Mouse (Mus musculus) right cerebral cortex, postnatal 36 days (tissue): Measurements from ENCODE around the gene Slc22a23.

Experiments
- DNase-seq, 2 experiments: peaks; one replicate each; pipeline ENCODE4 v3.0.0; 2022; ENCODE audit warnings: low spot score in 2 of 2, mixed read lengths in 1 of 2

Gene Slc22a23

GRCm38 (mm10) chr13:34269376-34269991 is 75.5 kb downstream of the Slc22a23 start:
- no peak for DNase-seq

- DNase-seq = no peak
Measured at GRCm38 (mm10) chr13:34266942-34267660, 77.9 kb downstream of the Slc22a23 start.

GRCm38 (mm10) chr13:34266067-34266466 is 78.9 kb downstream of the Slc22a23 start:
- DNase-seq = no peak

- no peak for DNase-seq
Measured at GRCm38 (mm10) chr13:34265576-34265975, 79.4 kb downstream of the Slc22a23 start.

GRCm38 (mm10) chr13:34265022-34265565 is 79.9 kb downstream of the Slc22a23 start:
- no peak for DNase-seq

- DNase-seq = no peak
Measured at GRCm38 (mm10) chr13:34264508-34264907, 80.5 kb downstream of the Slc22a23 start.

- DNase-seq = no peak
Measured at GRCm38 (mm10) chr13:34258765-34259164, 86.2 kb downstream of the Slc22a23 start.

- no peak for DNase-seq
Measured at GRCm38 (mm10) chr13:34257177-34257576, 87.8 kb downstream of the Slc22a23 start.

- no peak for DNase-seq
Measured at GRCm38 (mm10) chr13:34256676-34257075, 88.3 kb downstream of the Slc22a23 start.

- no peak for DNase-seq
Measured at GRCm38 (mm10) chr13:34255297-34255696, 89.7 kb downstream of the Slc22a23 start.

GRCm38 (mm10) chr13:34254691-34255090 is 90.3 kb downstream of the Slc22a23 start:
- DNase-seq = no peak

GRCm38 (mm10) chr13:34253736-34254135 is 91.2 kb downstream of the Slc22a23 start:
- no peak for DNase-seq

GRCm38 (mm10) chr13:34248941-34249920 is 95.8 kb downstream of the Slc22a23 start:
- DNase-seq = no peak

- no peak for DNase-seq
Measured at GRCm38 (mm10) chr13:34248107-34248506, 96.9 kb downstream of the Slc22a23 start.

GRCm38 (mm10) chr13:34246821-34247220 is 98.2 kb downstream of the Slc22a23 start:
- no peak for DNase-seq

- no peak for DNase-seq
Measured at GRCm38 (mm10) chr13:34245216-34245615, 99.8 kb downstream of the Slc22a23 start.

GRCm38 (mm10) chr13:34244186-34244585 is 100.8 kb downstream of the Slc22a23 start:
- DNase-seq = no peak

- no peak for DNase-seq
Measured at GRCm38 (mm10) chr13:34242211-34242610, 102.8 kb downstream of the Slc22a23 start.

GRCm38 (mm10) chr13:34240087-34240428 is 104.9 kb downstream of the Slc22a23 start:
- DNase-seq = no peak

- DNase-seq = no peak
Measured at GRCm38 (mm10) chr13:34239371-34240086, 105.5 kb downstream of the Slc22a23 start.

GRCm38 (mm10) chr13:34238646-34239290 is 106.2 kb downstream of the Slc22a23 start:
- DNase-seq = no peak
